Mouse (Mus musculus): ENCODE measurements around the gene Cyp2f2. TPM values are rescaled to one million over a fixed set of nuclear protein-coding genes. Genes with fewer than 3 reads are reported as not detected.
A peak's percentile ranks its signal among the peaks of the same experiment; 100 is the strongest.

Gene Cyp2f2
- polyA plus RNA-seq, 1 experiment from 2014 or later: 585 TPM

DNA sequence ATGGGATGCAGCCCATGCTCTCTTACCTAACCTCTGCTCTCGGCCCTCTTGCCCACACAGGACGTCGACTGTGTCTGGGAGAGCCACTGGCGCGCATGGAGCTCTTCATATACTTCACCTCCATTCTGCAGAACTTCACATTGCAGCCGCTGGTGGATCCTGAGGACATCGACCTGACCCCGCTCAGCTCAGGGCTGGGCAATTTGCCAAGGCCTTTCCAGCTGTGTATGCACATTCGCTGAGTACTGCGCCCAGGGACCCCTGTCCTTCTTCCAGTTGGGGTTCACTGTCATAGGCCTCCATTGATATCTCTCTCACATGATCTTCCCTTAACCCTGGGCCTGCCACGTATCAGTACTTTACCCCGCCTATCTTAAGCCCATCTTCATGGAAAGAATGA lies 13.4 kb downstream of the Cyp2f2 start:
- H3K9me3 ChIP-seq (ENCODE audit: low read length): no peaks in the 10 kb centered on the region
- H3K4me3 ChIP-seq (ENCODE audit: low read depth, low read length): no peak overlapping the region
- DNase-seq (ENCODE audit: low spot score) (no peak), ATAC-seq (no peak)
- 35% methylated on average over 12 of the region's 12 CpGs for WGBS
- no peak overlapping the region for H3K4me2 ChIP-seq (replicated peaks; ENCODE audit: low read depth, low read length)
- no peak overlapping the region for H3K9ac ChIP-seq (replicated peaks; ENCODE audit: low read depth)
- no peaks in the 10 kb centered on the region for H3K36me3 ChIP-seq (ENCODE audit: insufficient read depth, low read length)
- no peaks in the 10 kb centered on the region for H3K4me1 ChIP-seq (ENCODE audit: insufficient read depth, low read depth, low read length)
- TF ChIP-seq EP300 (IDR thresholded peaks at IDR 0.05) (no peak), CTCF (IDR thresholded peaks at IDR 0.05) (no peak)
- no peak overlapping the region for H3K27ac ChIP-seq (ENCODE audit: low read length)
- no peaks in the 10 kb centered on the region for H3K27me3 ChIP-seq (replicated peaks; ENCODE audit: insufficient read depth, low read length)

DNA sequence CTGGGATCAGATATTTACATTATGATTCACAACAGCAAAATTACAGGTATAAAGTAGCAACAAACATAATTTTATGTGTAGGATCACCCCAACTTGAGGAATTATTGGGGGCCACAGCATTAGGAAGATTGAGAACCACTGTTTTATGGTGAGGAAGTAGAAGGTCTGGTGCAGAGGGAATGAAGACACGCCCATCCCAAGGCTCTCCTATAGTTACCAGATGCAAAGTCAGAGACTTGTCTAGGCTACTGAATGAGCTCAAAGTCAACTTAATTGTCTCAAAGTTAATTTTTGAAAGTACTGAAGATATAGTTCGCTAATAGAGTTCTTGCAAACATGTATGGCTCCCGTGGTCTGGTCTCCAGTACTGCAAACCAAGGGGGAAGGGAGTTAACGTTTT lies 14.0 kb downstream of the Cyp2f2 start:
- Histone ChIP-seq H3K4me3 (ENCODE audit: low read depth, low read length) (no peak overlapping the region), H3K36me3 (ENCODE audit: insufficient read depth, low read length) (no peaks in the 10 kb centered on the region), H3K4me1 (ENCODE audit: insufficient read depth, low read depth, low read length) (no peaks in the 10 kb centered on the region), H3K9ac (replicated peaks; ENCODE audit: low read depth) (no peak overlapping the region), H3K4me2 (replicated peaks; ENCODE audit: low read depth, low read length) (no peak overlapping the region), H3K27ac (ENCODE audit: low read length) (no peak overlapping the region), H3K9me3 (ENCODE audit: low read length) (no peaks in the 10 kb centered on the region), H3K27me3 (replicated peaks; ENCODE audit: insufficient read depth, low read length) (no peaks in the 10 kb centered on the region)
- DNase-seq (ENCODE audit: low spot score) (no peak), ATAC-seq (no peak)
- TF ChIP-seq CTCF (IDR thresholded peaks at IDR 0.05) (no peak), EP300 (IDR thresholded peaks at IDR 0.05) (no peak)
- 81% methylated on average over 4 of the region's 4 CpGs for WGBS

DNA sequence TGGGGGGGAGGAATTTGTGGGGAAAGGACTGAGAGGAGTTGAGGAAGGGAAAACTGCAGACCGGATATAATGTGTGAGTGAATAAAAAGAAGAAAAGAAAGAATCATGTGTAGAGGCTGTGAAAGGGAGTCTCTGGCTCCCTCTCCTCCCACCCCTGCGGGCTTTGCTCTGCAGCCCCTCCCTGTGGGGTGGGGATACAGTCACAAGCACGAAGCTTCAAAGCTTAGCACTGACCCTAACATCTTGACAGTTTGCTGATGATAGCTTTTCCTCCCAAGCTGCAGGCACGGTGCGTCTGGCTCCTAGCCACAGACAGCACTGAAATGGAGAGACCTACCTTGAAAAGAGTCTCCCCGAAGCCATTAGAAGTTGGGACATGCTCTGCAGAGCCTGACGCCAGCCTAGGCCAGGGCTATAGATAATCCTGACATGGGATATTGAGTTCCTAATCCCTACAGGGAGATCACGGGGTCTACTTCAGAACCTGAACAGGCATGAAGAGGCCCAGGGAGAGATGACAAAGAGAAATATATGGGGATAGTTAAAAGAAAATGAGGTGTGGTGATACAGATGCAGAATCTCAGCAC lies 16.8 kb downstream of the Cyp2f2 start:
- H3K27ac ChIP-seq (ENCODE audit: low read length): no peak overlapping the region
- no peaks in the 10 kb centered on the region for H3K36me3 ChIP-seq (ENCODE audit: insufficient read depth, low read length)
- H3K4me2 ChIP-seq (replicated peaks; ENCODE audit: low read depth, low read length): no peak overlapping the region
- TF ChIP-seq EP300 (IDR thresholded peaks at IDR 0.05): no peak
- TF ChIP-seq CTCF (IDR thresholded peaks at IDR 0.05): no peak
- H3K27me3 ChIP-seq (replicated peaks; ENCODE audit: insufficient read depth, low read length): no peaks in the 10 kb centered on the region
- no peak overlapping the region for H3K4me3 ChIP-seq (ENCODE audit: low read depth, low read length)
- no peaks in the 10 kb centered on the region for H3K9me3 ChIP-seq (ENCODE audit: low read length)
- DNase-seq (ENCODE audit: low spot score): no peak
- ATAC-seq: no peak
- H3K9ac ChIP-seq (replicated peaks; ENCODE audit: low read depth): no peak overlapping the region
- 36% methylated on average over 8 of the region's 8 CpGs for WGBS
- H3K4me1 ChIP-seq (ENCODE audit: insufficient read depth, low read depth, low read length): no peaks in the 10 kb centered on the region

DNA sequence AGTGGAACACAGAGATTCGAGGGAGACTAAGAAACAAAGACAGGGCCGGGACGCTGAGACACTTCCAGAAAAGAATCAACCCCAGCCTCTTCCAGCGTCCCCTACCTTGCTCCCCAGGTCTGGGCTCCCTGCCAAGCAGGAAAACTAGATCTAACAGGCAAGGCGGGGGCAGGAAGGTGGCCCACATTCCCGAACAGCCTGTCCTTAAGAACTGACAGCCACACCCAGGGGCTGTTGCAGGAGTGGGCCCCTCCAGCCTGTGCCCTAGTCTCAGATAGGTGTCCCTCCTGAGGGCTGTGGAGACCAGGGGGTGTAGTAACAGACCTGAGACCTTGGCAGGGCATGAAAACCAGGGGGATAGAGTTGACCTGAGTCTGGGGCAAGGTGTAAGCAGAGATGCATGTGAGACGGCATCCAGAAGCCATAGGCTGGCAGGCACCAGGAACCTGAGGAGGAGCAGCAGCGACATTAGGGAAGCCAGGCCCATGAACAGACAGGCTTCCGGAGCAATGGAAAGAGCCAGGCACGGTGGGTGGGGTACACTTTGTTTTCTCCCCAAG lies 33.6 kb downstream of the Cyp2f2 start, which contains the start of gene Cyp2t4:
Cyp2t4 (plus strand) TSS at position 510 of the 560 bp plus-strand sequence.
- H3K4me3 ChIP-seq (ENCODE audit: low read depth, low read length): no peak within 1 kb of the TSS
- 35% methylated on average over 10 of the region's 10 CpGs for WGBS
- peak; percentile 81 for DNase-seq (ENCODE audit: low spot score)
- H3K9me3 ChIP-seq (ENCODE audit: low read length): no peaks in the 10 kb centered on the region
- ATAC-seq: peak; percentile 86
- no peaks in the 10 kb centered on the region for H3K4me1 ChIP-seq (ENCODE audit: insufficient read depth, low read depth, low read length)
- H3K27ac ChIP-seq (ENCODE audit: low read length): peak within 1 kb of the TSS; percentile 64
- peak within 1 kb of the TSS; percentile 14; the same call in 1 of the 2 replicates for H3K4me2 ChIP-seq (replicated peaks; ENCODE audit: low read depth, low read length)
- no peaks in the 10 kb centered on the region for H3K27me3 ChIP-seq (replicated peaks; ENCODE audit: insufficient read depth, low read length)
- peaks cover 7% of the 10 kb centered on the region; the same call in 1 of the 2 replicates for H3K36me3 ChIP-seq (ENCODE audit: insufficient read depth, low read length)
- TF ChIP-seq CTCF (IDR thresholded peaks at IDR 0.05): no peak
- TF ChIP-seq EP300 (IDR thresholded peaks at IDR 0.05): peak; percentile 66
- H3K9ac ChIP-seq (replicated peaks; ENCODE audit: low read depth): no peak within 1 kb of the TSS

DNA sequence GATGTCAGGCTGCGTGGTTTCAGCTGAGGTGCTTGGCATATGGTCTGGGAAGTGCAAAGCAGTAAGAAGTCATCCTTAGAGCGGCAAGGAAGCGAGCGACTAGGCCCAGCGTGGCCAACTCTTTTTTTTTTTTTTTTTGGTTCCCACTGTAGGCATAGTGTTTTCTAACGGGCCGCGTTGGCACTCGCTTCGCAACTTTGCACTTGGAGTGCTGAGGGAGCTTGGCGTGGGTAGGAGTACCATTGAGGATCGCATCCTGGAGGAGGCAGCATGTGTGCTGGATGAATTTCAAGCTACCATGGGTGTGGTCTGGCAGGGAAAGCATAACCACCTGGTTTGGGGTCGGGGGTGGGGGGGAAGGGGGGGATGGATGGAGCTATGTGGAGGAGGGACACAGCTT lies 36.3 kb downstream of the Cyp2f2 start:
- Histone ChIP-seq H3K27me3 (replicated peaks; ENCODE audit: insufficient read depth, low read length) (no peaks in the 10 kb centered on the region), H3K9me3 (ENCODE audit: low read length) (no peaks in the 10 kb centered on the region), H3K4me1 (ENCODE audit: insufficient read depth, low read depth, low read length) (peaks cover 10% of the 10 kb centered on the region; the same call in 1 of the 2 replicates), H3K27ac (ENCODE audit: low read length) (no peak overlapping the region), H3K36me3 (ENCODE audit: insufficient read depth, low read length) (peaks cover 18% of the 10 kb centered on the region; the same call in 1 of the 2 replicates), H3K4me3 (ENCODE audit: low read depth, low read length) (no peak overlapping the region), H3K9ac (replicated peaks; ENCODE audit: low read depth) (no peak overlapping the region), H3K4me2 (replicated peaks; ENCODE audit: low read depth, low read length) (no peak overlapping the region)
- no peak for TF ChIP-seq EP300 (IDR thresholded peaks at IDR 0.05)
- TF ChIP-seq CTCF (IDR thresholded peaks at IDR 0.05): no peak
- ATAC-seq (no peak), DNase-seq (ENCODE audit: low spot score) (no peak)
- 70% methylated on average over 13 of the region's 13 CpGs for WGBS

DNA sequence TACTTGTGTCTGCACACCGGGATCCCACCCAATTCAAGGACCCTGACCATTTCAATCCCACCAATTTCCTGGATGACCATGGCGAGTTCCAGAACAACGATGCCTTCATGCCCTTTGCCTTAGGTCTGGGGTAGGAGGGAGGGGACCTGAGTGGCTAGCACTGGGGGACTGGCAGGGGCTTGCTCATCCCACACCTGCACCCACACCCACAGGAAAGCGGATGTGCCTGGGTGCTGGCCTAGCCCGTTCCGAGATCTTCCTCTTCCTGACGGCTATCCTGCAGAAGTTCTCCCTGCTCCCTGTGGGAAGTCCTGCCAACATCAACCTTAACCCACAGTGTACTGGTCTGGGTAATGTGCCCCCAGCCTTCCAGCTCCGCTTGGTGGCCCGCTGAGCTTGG lies 38.5 kb downstream of the Cyp2f2 start:
- Histone ChIP-seq H3K36me3 (ENCODE audit: insufficient read depth, low read length) (peaks cover 18% of the 10 kb centered on the region; the same call in 1 of the 2 replicates), H3K4me1 (ENCODE audit: insufficient read depth, low read depth, low read length) (peaks cover 12% of the 10 kb centered on the region; the same call in 1 of the 2 replicates), H3K27ac (ENCODE audit: low read length) (no peak overlapping the region), H3K4me2 (replicated peaks; ENCODE audit: low read depth, low read length) (no peak overlapping the region), H3K9me3 (ENCODE audit: low read length) (no peaks in the 10 kb centered on the region), H3K9ac (replicated peaks; ENCODE audit: low read depth) (no peak overlapping the region), H3K27me3 (replicated peaks; ENCODE audit: insufficient read depth, low read length) (no peaks in the 10 kb centered on the region), H3K4me3 (ENCODE audit: low read depth, low read length) (no peak overlapping the region)
- no peak for TF ChIP-seq CTCF (IDR thresholded peaks at IDR 0.05)
- no peak for TF ChIP-seq EP300 (IDR thresholded peaks at IDR 0.05)
- no peak for ATAC-seq
- no peak for DNase-seq (ENCODE audit: low spot score)
- 95% methylated on average over 9 of the region's 9 CpGs for WGBS
